Mouse (Mus musculus) colon, adult 2 months (tissue): ENCODE results near the gene Megf9. TPM values are rescaled to one million over a fixed set of nuclear protein-coding genes. Genes with fewer than 3 reads are reported as not detected.

Experiments used
- polyA plus RNA-seq: library from polyadenylated mRNA; depleted of rRNA; stranded (reverse); fragments of >200 nt; gene quantifications from 2 replicates; pipeline ENCODE4 v1.2.3, GENCODE M21; 2012; rRNA removed

Megf9 gene
- 10.8 and 14.8 TPM in 2 replicates for polyA plus RNA-seq

DNA sequence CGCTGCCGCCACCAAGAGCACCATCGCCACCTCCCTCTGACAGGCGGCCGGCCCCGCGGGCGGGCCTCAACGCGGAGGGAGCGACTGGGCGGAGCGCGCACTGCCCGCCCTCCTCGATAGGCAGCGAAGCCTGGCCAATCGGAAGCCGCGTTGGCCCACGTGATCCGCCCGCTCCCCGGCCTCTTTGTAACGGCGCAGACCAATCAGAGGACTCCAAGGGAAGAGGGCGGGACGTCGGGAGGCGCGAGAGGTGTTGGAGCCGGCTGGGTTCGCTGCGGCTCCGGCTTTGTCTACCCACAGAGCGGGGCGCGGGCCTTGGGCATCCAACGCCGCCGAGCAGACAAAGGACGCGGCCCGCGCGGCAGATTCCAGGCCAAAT lies at the start of gene Megf9:
Gene Megf9, minus strand, starts transcription at position 105 of the 379 bp plus-strand sequence.

GRCm38 (mm10) chr4:70409994-70410721 lies 124.6 kb downstream of the Megf9 start, which contains the start of gene Cdk5rap2:
Gene Cdk5rap2, minus strand, starts transcription at chr4:70410443.

Other genes with a start within 250 kb of the Megf9 start
- 4.1 and 8.2 TPM in 2 replicates for gene Cdk5rap2, start 124.6 kb downstream of the Megf9 start, polyA plus RNA-seq